Mouse (Mus musculus) embryonic fibroblast, embryonic 13.5 days (primary cell): ENCODE results near the gene Aldh2.

Experiments
- CTCF ChIP-seq: IDR thresholded peaks from 2 replicates; pipeline ENCODE4 v1.5.1; 2011; ENCODE audit warnings: mild to moderate bottlenecking, control low read depth, low read length, moderate library complexity, borderline replicate concordance; ENCODE audit not compliant: insufficient read depth
- POLR2A ChIP-seq: IDR thresholded peaks from 2 replicates; pipeline ENCODE4 v1.6.1; 2011; ENCODE audit warnings: low read depth, mild to moderate bottlenecking, control low read depth, low read length, moderate library complexity

DNA sequence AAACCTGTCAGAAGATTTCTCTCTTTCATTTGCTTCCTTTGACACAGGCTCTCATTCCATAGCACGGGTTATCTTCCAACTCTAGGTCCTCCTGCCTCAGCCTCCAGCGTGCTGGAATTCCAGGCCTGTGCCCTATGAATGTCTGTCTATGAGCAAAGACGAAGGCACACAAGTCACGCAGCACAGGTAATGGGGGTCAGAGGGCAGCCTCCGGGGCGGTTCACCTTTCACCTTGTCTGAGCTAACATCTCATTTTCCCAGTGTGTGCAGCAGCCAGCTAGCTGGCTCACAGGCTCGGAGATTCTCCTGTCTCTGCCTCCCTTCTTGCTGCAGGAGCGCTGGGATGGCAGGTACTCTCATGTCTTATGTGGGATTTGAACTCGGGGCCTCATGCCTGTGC, 46.0 kb upstream of the Aldh2 start:
- TF ChIP-seq CTCF: no peak
- no peak for TF ChIP-seq POLR2A
